Mouse (Mus musculus) right cerebral cortex, postnatal 25 days (tissue): Measurements from ENCODE around the gene Sipa1l1.

Experiments used
- DNase-seq: peaks from one replicate; pipeline ENCODE4 v3.0.0; 2022

The Sipa1l1 gene

GRCm38 (mm10) chr12:82251328-82251727, 82.2 kb downstream of the Sipa1l1 start:
- DNase-seq = no peak

- peak; percentile 69 for DNase-seq
Observed at GRCm38 (mm10) chr12:82254076-82254475, 85.0 kb downstream of the Sipa1l1 start.

- no peak for DNase-seq
Observed at GRCm38 (mm10) chr12:82256012-82256411, 86.9 kb downstream of the Sipa1l1 start.

GRCm38 (mm10) chr12:82256921-82257500, 87.9 kb downstream of the Sipa1l1 start:
- DNase-seq = no peak

- no peak for DNase-seq
Observed at GRCm38 (mm10) chr12:82257994-82258785, 89.1 kb downstream of the Sipa1l1 start.

- no peak for DNase-seq
Observed at GRCm38 (mm10) chr12:82263443-82263842, 94.3 kb downstream of the Sipa1l1 start.

GRCm38 (mm10) chr12:82264083-82264851, 95.1 kb downstream of the Sipa1l1 start:
- no peak for DNase-seq

- DNase-seq = peak; percentile 43
Observed at GRCm38 (mm10) chr12:82265335-82266274, 96.5 kb downstream of the Sipa1l1 start.

GRCm38 (mm10) chr12:82271447-82271846, 102.3 kb downstream of the Sipa1l1 start:
- DNase-seq = no peak

- DNase-seq = no peak
Observed at GRCm38 (mm10) chr12:82273503-82273902, 104.4 kb downstream of the Sipa1l1 start.

GRCm38 (mm10) chr12:82274576-82274975, 105.5 kb downstream of the Sipa1l1 start:
- DNase-seq = no peak

- no peak for DNase-seq
Observed at GRCm38 (mm10) chr12:82275767-82276166, 106.6 kb downstream of the Sipa1l1 start.

GRCm38 (mm10) chr12:82276591-82276990, 107.5 kb downstream of the Sipa1l1 start:
- DNase-seq = no peak

- DNase-seq = no peak
Observed at GRCm38 (mm10) chr12:82284617-82285016, 115.5 kb downstream of the Sipa1l1 start.

- no peak for DNase-seq
Observed at GRCm38 (mm10) chr12:82285018-82285417, 115.9 kb downstream of the Sipa1l1 start.

GRCm38 (mm10) chr12:82286068-82286467, 116.9 kb downstream of the Sipa1l1 start:
- DNase-seq = no peak

GRCm38 (mm10) chr12:82286804-82287203, 117.7 kb downstream of the Sipa1l1 start:
- no peak for DNase-seq

GRCm38 (mm10) chr12:82293545-82294247, 124.6 kb downstream of the Sipa1l1 start:
- DNase-seq = no peak

GRCm38 (mm10) chr12:82294906-82295887, 126.1 kb downstream of the Sipa1l1 start:
- no peak for DNase-seq

GRCm38 (mm10) chr12:82296276-82296675, 127.2 kb downstream of the Sipa1l1 start:
- DNase-seq = no peak

GRCm38 (mm10) chr12:82297196-82297595, 128.1 kb downstream of the Sipa1l1 start:
- no peak for DNase-seq
